Mouse (Mus musculus) kidney, adult 2 months (tissue): Measurements from ENCODE around the gene Cnnm2.

Source experiments
- CTCF ChIP-seq: fragments of 200-500 bp; conservative IDR thresholded peaks from 2 replicates; pipeline ENCODE4 v1.5.1; 2011; ENCODE audit warnings: low read depth, mild to moderate bottlenecking, control low read depth, low read length, moderate library complexity, mixed read lengths; ENCODE audit not compliant: insufficient read depth, insufficient read length
- POLR2A ChIP-seq: fragments of 200-500 bp; IDR thresholded peaks from one replicate; pipeline ENCODE4 v1.6.1; 2011; ENCODE audit warnings: low read depth, low read length, control low read depth

DNA sequence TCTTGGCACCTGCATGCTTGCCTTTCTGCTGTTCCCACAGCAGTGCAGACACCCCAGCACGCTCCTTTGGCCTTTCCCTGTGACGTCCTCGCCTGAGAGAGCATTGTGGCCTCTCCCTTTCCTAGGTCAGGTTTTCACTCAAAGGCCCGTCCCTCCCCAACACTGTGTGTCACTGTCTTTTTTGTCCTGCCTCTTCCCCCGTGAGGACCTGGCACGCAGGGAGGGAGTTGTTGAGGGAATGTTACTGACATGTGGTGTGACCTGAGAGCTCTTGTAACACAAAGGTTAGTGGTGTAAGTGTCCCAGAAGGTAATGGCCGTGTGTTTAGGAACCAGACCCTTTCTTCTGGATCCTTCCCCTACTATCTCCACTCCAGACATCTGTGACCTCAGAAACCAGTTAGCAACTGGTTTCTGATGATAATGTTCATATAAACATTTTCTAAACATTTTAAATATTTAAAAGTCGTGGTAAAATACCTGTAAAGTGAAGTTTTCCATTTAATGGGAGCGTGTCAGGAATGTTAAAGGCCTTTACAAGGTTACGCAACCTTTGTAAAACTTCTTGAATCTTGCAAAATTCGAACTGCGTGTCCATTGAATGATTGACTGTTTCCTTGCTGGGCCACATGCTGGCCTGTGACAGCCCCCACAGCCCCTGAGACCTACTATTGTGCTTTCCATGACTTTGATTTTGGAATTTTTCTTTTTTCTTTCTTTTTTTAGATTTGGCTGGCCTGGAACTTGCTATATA, 16.7 kb downstream of the Cnnm2 start:
- TF ChIP-seq CTCF (no peak), POLR2A (no peak)
